Mouse (Mus musculus) gonadal fat pad, adult 2 months (tissue): ENCODE results near the gene Lrrc2. TPM values are rescaled to one million over a fixed set of nuclear protein-coding genes. Genes with fewer than 3 reads are reported as not detected.

Source experiments
- DNase-seq: peaks from one replicate; pipeline ENCODE4 v3.0.0-alpha.2; 2012; ENCODE audit warnings: low read depth
- polyA plus RNA-seq: library from polyadenylated mRNA; depleted of rRNA; stranded (reverse); fragments of >200 nt; gene quantifications from 2 replicates; pipeline ENCODE4 v1.2.3, GENCODE M21; 2012

Gene Lrrc2
- polyA plus RNA-seq, 1 experiment: 0.05 TPM

- no peak for DNase-seq
Observed at GRCm38 (mm10) chr9:110947900-110948299, 3.4 kb upstream of the Lrrc2 start.

GRCm38 (mm10) chr9:110948813-110949310 is 2.5 kb upstream of the Lrrc2 start:
- DNase-seq: no peak

GRCm38 (mm10) chr9:110950109-110950508 is 1.2 kb upstream of the Lrrc2 start:
- DNase-seq: no peak

GRCm38 (mm10) chr9:110951866-110952265 is 521 bp downstream of the Lrrc2 start:
- no peak for DNase-seq

- no peak for DNase-seq
Observed at GRCm38 (mm10) chr9:110952398-110952797, 1.1 kb downstream of the Lrrc2 start.

- DNase-seq: no peak
Observed at GRCm38 (mm10) chr9:110952931-110953549, 1.7 kb downstream of the Lrrc2 start.

- DNase-seq: no peak
Observed at GRCm38 (mm10) chr9:110953550-110954461, 2.5 kb downstream of the Lrrc2 start.

GRCm38 (mm10) chr9:110954681-110955445 is 3.5 kb downstream of the Lrrc2 start:
- no peak for DNase-seq

GRCm38 (mm10) chr9:110955962-110956361 is 4.6 kb downstream of the Lrrc2 start:
- no peak for DNase-seq

GRCm38 (mm10) chr9:110959669-110960068 is 8.3 kb downstream of the Lrrc2 start:
- DNase-seq: no peak

GRCm38 (mm10) chr9:110960230-110961149 is 9.1 kb downstream of the Lrrc2 start:
- no peak for DNase-seq

- no peak for DNase-seq
Observed at GRCm38 (mm10) chr9:110961386-110961785, 10.0 kb downstream of the Lrrc2 start.

GRCm38 (mm10) chr9:110963566-110964115 is 12.3 kb downstream of the Lrrc2 start:
- DNase-seq: no peak

- DNase-seq: no peak
Observed at GRCm38 (mm10) chr9:110965062-110965909, 13.9 kb downstream of the Lrrc2 start.

GRCm38 (mm10) chr9:110965910-110966231 is 14.5 kb downstream of the Lrrc2 start:
- DNase-seq: no peak

GRCm38 (mm10) chr9:110979411-110979810 is 28.1 kb downstream of the Lrrc2 start:
- DNase-seq: no peak

GRCm38 (mm10) chr9:110982351-110982750 is 31.0 kb downstream of the Lrrc2 start:
- no peak for DNase-seq

- no peak for DNase-seq
Observed at GRCm38 (mm10) chr9:110984096-110984495, 32.8 kb downstream of the Lrrc2 start.

- DNase-seq: no peak
Observed at GRCm38 (mm10) chr9:110985541-110985940, 34.2 kb downstream of the Lrrc2 start.

- DNase-seq: no peak
Observed at GRCm38 (mm10) chr9:110985951-110986350, 34.6 kb downstream of the Lrrc2 start.
